Comparison of ENCODE assay signal across 20 mouse cellular contexts in the genomic region with DNA sequence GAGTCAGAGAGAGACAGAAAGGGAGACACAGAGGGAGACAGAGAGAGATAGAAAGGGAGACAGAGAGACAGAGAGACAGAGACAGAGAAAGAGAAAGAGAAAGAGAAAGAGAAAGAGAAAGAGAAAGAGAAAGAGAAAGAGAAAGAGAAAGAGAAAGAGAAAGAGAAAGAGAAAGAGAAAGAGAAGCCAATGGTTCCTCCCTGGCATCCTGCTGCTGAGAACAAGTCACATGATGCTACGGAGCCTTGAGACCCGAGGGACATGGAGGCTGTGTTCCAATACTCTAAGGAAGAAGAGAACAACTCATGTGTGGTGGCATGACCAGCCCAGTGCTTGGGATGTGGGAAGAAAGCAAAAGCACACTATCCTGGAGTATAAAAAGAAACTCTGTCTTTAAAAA.
"Had no signal": no experiment of that assay in that cellular context is flagged by ENCODE, and none has a peak within 500 bp of the region (broad histone marks: within the 10 kb centered on the region; RNA-seq: fewer than 3 reads in every experiment).

No protein-coding gene starts in this region.

- H3K9ac ChIP-seq: liver, embryonic 15.5 days; liver, postnatal 0 days; lung, embryonic 15.5 days; midbrain, embryonic 12.5 days; neural tube, embryonic 13.5 days; neural tube, embryonic 15.5 days; stomach, embryonic 15.5 days had no signal

- H3K4me2 ChIP-seq: liver, embryonic 15.5 days; lung, embryonic 15.5 days; midbrain, embryonic 12.5 days; neural tube, embryonic 13.5 days; neural tube, embryonic 15.5 days; stomach, embryonic 15.5 days had no signal

- H3K27me3 ChIP-seq: liver, embryonic 15.5 days; lung, embryonic 15.5 days; midbrain, embryonic 12.5 days; neural tube, embryonic 13.5 days; neural tube, embryonic 15.5 days; stomach, embryonic 15.5 days had no signal

- DNase-seq: liver, postnatal 0 days; lung, adult 2 months; lung, postnatal 14 days; lung, postnatal 4 days; midbrain, embryonic 14.5 days; retina, postnatal 1 day; right cerebral cortex, adult 18-20 months; right cerebral cortex, postnatal 25 days; thymus, adult 2 months; thymus, postnatal 25 days; thymus, postnatal 4 days had no signal

- H3K27ac ChIP-seq: liver, embryonic 15.5 days; lung, embryonic 15.5 days; midbrain, embryonic 10.5 days; midbrain, embryonic 12.5 days; neural tube, embryonic 13.5 days; neural tube, embryonic 15.5 days; stomach, embryonic 15.5 days; stomach, postnatal 0 days had no signal

- H3K4me3 ChIP-seq: liver, embryonic 15.5 days; lung, embryonic 15.5 days; midbrain, embryonic 10.5 days; midbrain, embryonic 12.5 days; myocyte; neural tube, embryonic 13.5 days; neural tube, embryonic 15.5 days; stomach, embryonic 15.5 days had no signal

- H3K9me3 ChIP-seq: liver, embryonic 15.5 days; lung, embryonic 15.5 days; midbrain, embryonic 10.5 days; midbrain, embryonic 12.5 days; neural tube, embryonic 13.5 days; neural tube, embryonic 15.5 days; stomach, embryonic 15.5 days had no signal

- H3K4me1 ChIP-seq: liver, embryonic 15.5 days; lung, embryonic 15.5 days; midbrain, embryonic 12.5 days; neural tube, embryonic 13.5 days; neural tube, embryonic 15.5 days; stomach, embryonic 15.5 days had no signal

- H3K36me3 ChIP-seq: liver, embryonic 15.5 days; lung, embryonic 15.5 days; midbrain, embryonic 10.5 days; midbrain, embryonic 12.5 days; neural tube, embryonic 13.5 days; neural tube, embryonic 15.5 days; stomach, embryonic 15.5 days had no signal
